Mouse (Mus musculus) CH12.LX (cell line): Measurements from ENCODE around the gene Tpra1. TPM values are rescaled to one million over a fixed set of nuclear protein-coding genes. Genes with fewer than 3 reads are reported as not detected.

Source experiments
- DNase-seq: peaks from one replicate; pipeline ENCODE4 v3.0.0-alpha.2; 2013; ENCODE audit errors: extremely low read depth
- H3K27ac ChIP-seq: 2 replicates; pipeline ENCODE4 v1.5.1; 2012; ENCODE audit warnings: low read depth, mild to moderate bottlenecking, control low read depth, moderate library complexity; ENCODE audit not compliant: insufficient read depth
- H3K27me3 ChIP-seq: replicated peaks from 2 replicates; pipeline ENCODE3; 2012; ENCODE audit warnings: inconsistent platforms
- H3K36me3 ChIP-seq, 2 experiments: replicated peaks in 1 of 2; 2 replicates each; pipeline versions ENCODE3 to v1.6.1; 2012; ENCODE audit warnings: inconsistent platforms in 1 of 2, low read length in 1 of 2, mild to moderate bottlenecking in 1 of 2, mixed read lengths in 1 of 2, moderate library complexity in 1 of 2; ENCODE audit not compliant: control insufficient read depth in 1 of 2, insufficient read depth in 1 of 2
- H3K4me1 ChIP-seq, 2 experiments: 2 replicates each; pipeline ENCODE4 v1.6.1; 2012; ENCODE audit warnings: inconsistent platforms in 1 of 2, moderate library complexity in 1 of 2; ENCODE audit not compliant: insufficient read depth in 2 of 2, control insufficient read depth in 1 of 2
- H3K4me2 ChIP-seq: 2 replicates; pipeline ENCODE4 v1.6.1; 2012; ENCODE audit warnings: low read depth, mild to moderate bottlenecking, control low read depth; ENCODE audit not compliant: poor library complexity, insufficient read depth, severe bottlenecking
- H3K4me3 ChIP-seq, 3 experiments: fragments of 150-350 bp in 1 of 3; sonication (generic) in 1 of 3; replicated peaks in 1 of 3; 2 replicates each; pipeline versions ENCODE3 to v1.5.1; 2011 to 2012; ENCODE audit warnings: low read depth in 2 of 3, low read length in 2 of 3, mild to moderate bottlenecking in 2 of 3, moderate library complexity in 2 of 3, control low read depth in 1 of 3, improper control_type of control experiment in 1 of 3, inconsistent platforms in 1 of 3, mixed read lengths in 1 of 3; ENCODE audit not compliant: poor library complexity in 1 of 3
- H3K79me2 ChIP-seq: replicated peaks from 2 replicates; pipeline ENCODE4 v1.6.1; 2012; ENCODE audit warnings: mild to moderate bottlenecking, moderate library complexity; ENCODE audit not compliant: control insufficient read depth, poor library complexity, insufficient read depth, severe bottlenecking; ENCODE audit errors: extremely low read depth
- H3K9ac ChIP-seq: 2 replicates; pipeline ENCODE4 v1.6.1; 2012; ENCODE audit warnings: low read depth, mild to moderate bottlenecking, control low read depth, moderate library complexity; ENCODE audit not compliant: insufficient read depth
- H3K9me3 ChIP-seq: replicated peaks from 2 replicates; pipeline ENCODE3; 2012; ENCODE audit warnings: low read length, inconsistent platforms, mixed read lengths
- CHD1 ChIP-seq: IDR thresholded peaks from 2 replicates; pipeline ENCODE4 v1.6.1; 2012; ENCODE audit warnings: low read depth, low read length, improper control_type of control experiment, inconsistent platforms
- CHD2 ChIP-seq: IDR thresholded peaks from 2 replicates; pipeline ENCODE4 v1.6.1; 2011; ENCODE audit warnings: low read length, improper control_type of control experiment
- CTCF ChIP-seq, 2 experiments: IDR thresholded peaks in 1 of 2; conservative IDR thresholded peaks in 1 of 2; 2 replicates each; pipeline ENCODE4 v1.5.1; 2011 to 2012; ENCODE audit warnings: low read depth in 2 of 2, low read length in 2 of 2, improper control_type of control experiment in 1 of 2, inconsistent platforms in 1 of 2, mild to moderate bottlenecking in 1 of 2, moderate library complexity in 1 of 2
- E2F4 ChIP-seq: IDR thresholded peaks from 2 replicates; pipeline ENCODE4 v1.6.1; 2011; ENCODE audit warnings: low read depth, low read length, improper control_type of control experiment; ENCODE audit not compliant: insufficient replicate concordance
- ELF1 ChIP-seq: IDR thresholded peaks from 2 replicates; pipeline ENCODE4 v1.6.1; 2014; ENCODE audit warnings: low read depth, mild to moderate bottlenecking, inconsistent platforms, low read length, improper control_type of control experiment
- EP300 ChIP-seq: IDR thresholded peaks from 2 replicates; pipeline ENCODE4 v1.6.1; 2011; ENCODE audit warnings: low read length, improper control_type of control experiment
- ETS1 ChIP-seq: conservative IDR thresholded peaks from 2 replicates; pipeline ENCODE4 v1.6.1; 2012; ENCODE audit warnings: low read depth, mild to moderate bottlenecking, inconsistent platforms, low read length, improper control_type of control experiment, moderate library complexity
- GABPA ChIP-seq: IDR thresholded peaks from 2 replicates; pipeline ENCODE4 v1.6.1; 2012; ENCODE audit warnings: low read depth, low read length, improper control_type of control experiment, inconsistent platforms; ENCODE audit not compliant: insufficient replicate concordance
- HCFC1 ChIP-seq: IDR thresholded peaks from 2 replicates; pipeline ENCODE4 v1.6.1; 2012; ENCODE audit warnings: low read depth, mild to moderate bottlenecking, inconsistent platforms, low read length, improper control_type of control experiment
- IRF4 ChIP-seq: IDR thresholded peaks from 2 replicates; pipeline ENCODE4 v1.6.1; 2014; ENCODE audit warnings: low read depth, mild to moderate bottlenecking, inconsistent platforms, low read length, improper control_type of control experiment
- MAX ChIP-seq: IDR thresholded peaks from 2 replicates; pipeline ENCODE4 v1.6.1; 2011; ENCODE audit warnings: low read length, improper control_type of control experiment
- MEF2A ChIP-seq: IDR thresholded peaks from 2 replicates; pipeline ENCODE4 v1.6.1; 2014; ENCODE audit warnings: low read depth, mild to moderate bottlenecking, inconsistent platforms, low read length, improper control_type of control experiment, borderline replicate concordance
- NRF1 ChIP-seq: IDR thresholded peaks from 2 replicates; pipeline ENCODE4 v1.6.1; 2014; ENCODE audit warnings: low read depth, mild to moderate bottlenecking, inconsistent platforms, low read length, improper control_type of control experiment, moderate library complexity
- PAX5 ChIP-seq: IDR thresholded peaks from 2 replicates; pipeline ENCODE4 v1.6.1; 2012; ENCODE audit warnings: low read length, inconsistent platforms, mixed read lengths
- POLR2AphosphoS2 ChIP-seq: IDR thresholded peaks from 2 replicates; pipeline ENCODE4 v1.6.1; 2011; ENCODE audit warnings: low read depth, low read length, improper control_type of control experiment
- RAD21 ChIP-seq: IDR thresholded peaks from 2 replicates; pipeline ENCODE4 v1.6.1; 2011; ENCODE audit warnings: low read depth, mild to moderate bottlenecking, low read length, improper control_type of control experiment, moderate library complexity
- SMC3 ChIP-seq: IDR thresholded peaks from 2 replicates; pipeline ENCODE4 v1.6.1; 2011; ENCODE audit warnings: low read depth, low read length, improper control_type of control experiment
- TBP ChIP-seq: conservative IDR thresholded peaks from 2 replicates; pipeline ENCODE4 v1.6.1; 2011; ENCODE audit warnings: low read depth, low read length, improper control_type of control experiment
- USF1 ChIP-seq: IDR thresholded peaks from 2 replicates; pipeline ENCODE4 v1.6.1; 2014; ENCODE audit warnings: low read depth, mild to moderate bottlenecking, inconsistent platforms, low read length, improper control_type of control experiment
- ZC3H11A ChIP-seq: IDR thresholded peaks from 2 replicates; pipeline ENCODE4 v1.6.1; 2012; ENCODE audit warnings: low read depth, mild to moderate bottlenecking, inconsistent platforms, low read length, improper control_type of control experiment
- dilution Hi-C: fragments of 300-500 bp; cut with MboI; formaldehyde crosslinking; loops from 2 replicates; pipeline ENCODE4 v1.14.3; 2020; ENCODE audit warnings: low sequenced_read_pairs; ENCODE audit not compliant: extremely low pct_unique_long_range_greater_than_20kb, extremely low pct_ligation_motif_present
- in situ Hi-C: fragments of 300-500 bp; cut with MboI; formaldehyde crosslinking; loops from 3 replicates; pipeline ENCODE4 v1.14.3; 2019; ENCODE audit warnings: low sequenced_read_pairs, low pct_ligation_motif_present, low pct_unique_long_range_greater_than_20kb, mixed read lengths
- polyA plus RNA-seq: library from polyadenylated mRNA; unstranded; fragments of >175 nt; gene quantifications from 2 replicates; pipeline ENCODE4 v1.2.1, GENCODE M21; 2012; ENCODE audit warnings: low read depth; ENCODE audit not compliant: insufficient read length
- total RNA-seq, 2 experiments: library from RNA; depleted of rRNA; stranded (reverse); fragments of 300-350 nt in 1 of 2; fragments of >200 nt in 1 of 2; gene quantifications; 2 replicates each; pipeline ENCODE4 v1.2.3; 2012 to 2014

The Tpra1 gene
- total and polyA plus RNA-seq, 3 experiments: 9.3 to 16.0 (median 15.6) TPM

DNA sequence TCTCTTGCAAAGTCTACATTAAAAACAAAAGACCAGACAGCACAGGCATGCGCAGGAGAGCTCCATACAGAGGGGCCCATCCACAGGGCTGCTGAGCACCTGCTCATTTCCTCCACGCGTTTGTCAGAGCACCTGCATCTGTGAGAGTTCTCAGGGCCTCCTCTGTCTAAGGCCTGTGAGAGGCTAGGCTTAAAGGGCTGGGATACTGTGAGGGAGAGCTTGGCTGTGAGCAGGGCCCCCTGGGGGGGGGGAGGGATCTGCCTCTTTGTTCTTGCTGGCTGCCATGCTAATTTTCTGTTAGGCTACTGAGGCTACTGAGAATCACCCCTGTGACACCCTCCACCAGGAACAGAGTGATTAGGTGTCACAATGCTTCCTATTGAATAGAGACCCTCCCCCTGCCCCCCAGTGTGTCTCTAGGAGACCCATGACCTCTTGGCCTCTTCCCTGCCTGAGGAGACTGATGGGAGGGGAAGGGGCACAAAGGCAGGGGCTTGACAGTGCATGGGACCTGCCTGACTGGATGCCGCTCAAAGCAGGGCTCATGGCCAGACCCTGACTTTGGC lies 23.7 kb downstream of the Tpra1 start:
- TF ChIP-seq NRF1: peak; percentile 69
- TF ChIP-seq E2F4: no peak
- no peak for TF ChIP-seq MAX
- in situ Hi-C loops: no loop called here
- no peak for DNase-seq
- Histone ChIP-seq H3K9ac (no peak overlapping the region), H3K27ac (no peak overlapping the region), H3K4me3 (no peak overlapping the region), H3K9me3 (no peaks in the 10 kb centered on the region), H3K4me2 (no peak overlapping the region), H3K4me1 (peaks cover 4 to 58% of the 10 kb centered on the region in 2 experiments), H3K27me3 (no peaks in the 10 kb centered on the region), H3K36me3 (no peaks in the 10 kb centered on the region), H3K79me2 (no peaks in the 10 kb centered on the region)
- dilution Hi-C loops: no loop called here

DNA sequence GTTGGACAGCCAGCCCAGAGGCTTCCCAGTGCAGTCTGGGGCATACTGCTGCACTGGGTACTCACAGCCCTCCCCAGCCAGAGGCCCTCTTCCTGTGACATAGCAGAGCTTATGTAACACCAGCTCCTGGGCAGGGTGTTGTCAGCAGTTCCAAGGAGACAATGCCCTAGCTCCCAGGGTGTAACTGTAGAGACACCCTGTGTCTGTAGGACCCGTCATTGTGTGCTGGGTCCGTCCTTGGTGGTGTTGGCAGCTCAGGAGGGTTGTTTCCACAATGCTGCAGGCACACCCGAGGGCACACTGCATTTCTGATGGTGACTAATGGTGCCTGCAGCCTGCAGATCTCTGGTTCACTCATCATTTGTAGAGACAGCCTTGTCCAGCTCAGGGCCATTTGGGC lies 24.8 kb downstream of the Tpra1 start:
- dilution Hi-C loops (no loop called here), in situ Hi-C loops (no loop called here)
- DNase-seq: no peak
- Histone ChIP-seq H3K27ac (no peak overlapping the region), H3K79me2 (no peaks in the 10 kb centered on the region)
- no peak for TF ChIP-seq EP300
- TF ChIP-seq IRF4: no peak
- TF ChIP-seq MEF2A: no peak
- TF ChIP-seq CHD2: no peak
- TF ChIP-seq TBP: no peak
- no peak for TF ChIP-seq CHD1
- TF ChIP-seq HCFC1: no peak
- TF ChIP-seq GABPA: no peak
- no peak for TF ChIP-seq PAX5
- no peak for TF ChIP-seq ZC3H11A
- no peak for TF ChIP-seq POLR2AphosphoS2
- TF ChIP-seq CTCF (conservative IDR thresholded peaks at IDR 0.05 in 1 of 2, IDR thresholded peaks at IDR 0.05 in 1 of 2; ENCODE audit: low read depth in 2 of 2, low read length in 2 of 2): no peak
- TF ChIP-seq ETS1: no peak
- TF ChIP-seq, all 38 proteins: peak for 0
- Histone ChIP-seq H3K36me3 (no peaks in the 10 kb centered on the region), H3K27me3 (no peaks in the 10 kb centered on the region), H3K4me1 (peaks cover 0 to 59% of the 10 kb centered on the region in 2 experiments; a peak in 2 of 4 replicates), H3K4me2 (no peak overlapping the region), H3K9ac (no peak overlapping the region), H3K9me3 (no peaks in the 10 kb centered on the region), H3K4me3 (no peak overlapping the region)

DNA sequence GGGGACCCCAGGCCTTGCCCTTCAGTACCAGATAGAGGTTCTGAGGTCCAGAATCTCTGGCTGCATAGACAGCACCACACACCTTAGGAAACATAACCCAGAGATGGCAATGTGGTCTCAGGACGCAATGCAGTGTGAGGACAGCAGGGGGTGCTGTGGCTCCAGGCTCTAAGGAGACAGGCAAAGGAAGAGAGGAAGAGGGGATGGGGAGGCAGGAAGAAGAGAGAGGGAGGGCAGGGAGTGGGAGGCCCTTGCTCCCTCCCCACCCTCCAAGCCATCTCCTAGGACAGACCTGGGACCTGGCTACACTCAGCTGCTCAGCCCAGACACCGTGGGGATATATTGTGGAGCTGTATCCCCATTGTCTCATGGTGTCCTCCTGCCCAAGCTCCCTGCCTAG lies 25.5 kb downstream of the Tpra1 start:
- H3K9ac ChIP-seq: no peak overlapping the region
- no peak overlapping the region for H3K4me3 ChIP-seq
- no peaks in the 10 kb centered on the region for H3K79me2 ChIP-seq
- H3K9me3 ChIP-seq: no peaks in the 10 kb centered on the region
- no peak overlapping the region for H3K27ac ChIP-seq
- H3K4me1 ChIP-seq: peaks cover 0 to 59% of the 10 kb centered on the region in 2 experiments; a peak in 2 of 4 replicates
- no peaks in the 10 kb centered on the region for H3K36me3 ChIP-seq
- TF ChIP-seq CTCF (conservative IDR thresholded peaks at IDR 0.05 in 1 of 2, IDR thresholded peaks at IDR 0.05 in 1 of 2; ENCODE audit: low read depth in 2 of 2, low read length in 2 of 2) (peak; percentile 78 to 94), ZC3H11A (peak; percentile 79), MEF2A (0 out of 2 replicates have a peak, but pooled peaks have one; percentile 18), E2F4 (no peak), SMC3 (peak; percentile 97), RAD21 (peak; percentile 96), USF1 (no peak), ELF1 (peak; percentile 52)
- dilution Hi-C loops (no loop called here), in situ Hi-C loops (no loop called here)
- no peaks in the 10 kb centered on the region for H3K27me3 ChIP-seq
- DNase-seq: peak; percentile 66
- no peak overlapping the region for H3K4me2 ChIP-seq
